Mouse (Mus musculus): ENCODE data around the gene Pou6f2.

The Pou6f2 gene

DNA sequence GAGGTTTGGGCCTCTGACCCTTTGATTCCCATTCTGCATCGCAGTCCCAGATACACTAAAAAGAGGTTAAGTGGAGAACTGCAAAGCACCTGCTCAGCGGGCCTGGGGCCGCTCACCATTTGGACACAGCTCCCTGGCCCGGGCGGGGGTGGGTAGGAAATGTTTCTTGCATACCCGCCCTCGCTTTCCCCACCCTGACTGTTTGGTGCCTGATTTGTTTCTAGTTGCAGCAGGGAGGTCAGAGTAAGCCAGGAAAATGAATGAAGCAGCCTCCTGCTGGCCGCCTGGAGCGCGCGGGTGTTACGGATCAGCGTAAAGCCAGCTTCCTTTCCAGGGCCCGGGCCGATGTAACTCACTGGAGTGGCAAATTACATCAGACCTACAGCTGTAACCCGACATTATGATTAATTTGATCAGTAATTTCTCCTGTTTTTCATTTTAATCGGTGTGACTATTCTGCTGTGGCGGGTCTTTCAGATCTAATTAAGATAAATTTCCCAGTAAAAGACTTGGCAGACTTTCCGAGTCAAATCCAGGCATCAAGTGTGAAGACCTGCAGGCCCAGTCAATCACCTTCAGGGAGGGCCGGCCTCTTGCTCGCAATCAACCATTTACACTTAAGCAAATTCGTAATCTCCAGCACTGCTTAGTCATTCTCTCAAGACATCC is 178.8 kb downstream of the Pou6f2 start:
- peak in 1 of 2 experiments; percentile 62 for DNase-seq (ENCODE audit: low spot score in 2 of 2)

DNA sequence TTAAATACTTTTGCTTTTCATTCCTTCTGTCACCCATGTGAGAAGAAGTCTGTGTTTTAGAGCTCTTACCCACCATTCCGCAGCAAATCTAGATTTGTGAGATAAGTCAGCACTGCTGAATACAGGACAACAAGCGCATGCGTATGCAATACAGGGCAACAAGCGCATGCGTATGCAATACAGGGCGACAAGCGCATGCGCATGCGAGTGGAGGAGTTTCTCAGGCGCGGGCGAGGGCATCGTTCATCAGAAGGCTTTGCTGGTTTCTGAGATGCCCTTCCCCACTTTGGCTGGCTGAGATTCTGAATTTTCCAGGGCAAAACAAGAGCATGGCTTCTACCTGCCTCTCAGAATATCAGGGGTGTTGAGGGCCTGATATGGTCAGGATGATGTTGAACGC is 186.2 kb downstream of the Pou6f2 start:
- no peak for DNase-seq (ENCODE audit: low spot score in 2 of 2)

DNA sequence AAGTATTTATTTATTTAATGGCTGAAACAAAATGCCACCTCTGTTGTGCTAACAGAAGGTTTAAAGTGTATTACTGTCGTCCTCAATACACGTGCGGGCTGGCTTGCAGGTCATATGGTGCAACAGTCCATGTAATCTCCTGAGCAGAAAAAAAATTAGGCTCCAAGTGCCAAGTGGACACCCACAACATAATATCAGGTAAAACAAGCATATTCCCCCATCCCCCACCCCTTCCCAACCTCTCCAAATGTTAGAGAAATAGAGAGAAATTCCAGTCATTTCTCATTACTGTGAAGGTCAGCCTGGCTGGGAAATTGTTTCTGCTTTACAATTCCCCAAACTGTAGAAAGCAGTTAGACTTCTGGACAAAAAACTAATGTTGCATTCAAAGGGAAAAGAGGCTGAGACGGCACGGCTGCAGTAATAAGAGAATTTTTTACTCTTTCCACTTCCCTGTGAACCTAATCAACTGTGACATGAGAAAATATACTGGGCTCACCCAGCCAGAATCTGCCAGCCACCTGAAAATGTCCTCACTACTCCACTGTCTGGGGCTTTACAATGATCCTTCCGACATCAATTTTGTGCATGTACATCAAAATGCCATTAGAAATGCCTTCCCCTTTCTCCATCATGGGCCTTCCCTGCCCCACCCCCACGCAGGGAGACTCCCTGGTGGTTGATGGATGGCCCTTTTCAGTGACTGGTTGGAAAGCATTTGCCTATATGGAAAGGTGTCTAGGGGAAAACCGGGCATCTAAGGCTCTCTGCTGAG is 192.8 kb downstream of the Pou6f2 start:
- no peak for DNase-seq (ENCODE audit: low spot score in 2 of 2)

DNA sequence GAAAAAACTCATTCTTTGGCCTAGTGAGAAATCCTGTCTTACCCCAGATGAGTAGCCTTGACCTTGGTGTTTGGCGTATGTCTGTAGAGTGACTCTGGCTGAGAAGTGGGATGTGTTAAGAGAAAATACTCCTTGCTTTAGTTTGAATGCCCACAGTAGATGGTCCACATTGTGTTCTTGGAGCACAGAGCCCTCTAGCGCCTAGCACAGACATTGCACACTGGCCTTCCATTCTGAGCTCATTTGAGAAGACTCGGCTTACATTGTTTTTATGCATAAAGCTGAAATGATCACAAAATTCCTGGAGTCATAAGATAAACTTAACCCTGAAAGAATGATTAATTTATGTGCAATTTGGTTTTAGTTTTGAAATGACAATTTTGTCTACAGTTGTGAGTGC is 223.5 kb downstream of the Pou6f2 start:
- no peak for DNase-seq (ENCODE audit: low spot score in 2 of 2)

DNA sequence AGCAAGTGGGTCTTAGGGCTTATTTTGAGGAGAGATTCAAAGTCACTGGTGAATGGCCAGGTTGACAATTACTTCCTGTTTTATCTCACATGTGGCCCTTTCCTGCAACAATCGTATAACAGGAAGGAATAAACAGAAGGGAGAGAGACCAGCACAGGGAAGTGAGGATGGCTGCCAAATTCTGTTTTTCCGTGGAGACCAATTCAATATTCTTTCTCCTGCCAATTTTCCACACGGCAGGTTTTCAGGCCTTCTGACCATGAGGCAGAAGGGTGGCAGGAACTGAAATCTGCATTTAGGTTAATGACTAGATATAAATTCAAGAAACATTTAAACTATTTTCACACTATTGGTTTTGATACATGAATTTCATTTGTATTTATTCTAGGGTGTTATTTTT is 224.5 kb downstream of the Pou6f2 start:
- DNase-seq (ENCODE audit: low spot score in 2 of 2), result no peak

DNA sequence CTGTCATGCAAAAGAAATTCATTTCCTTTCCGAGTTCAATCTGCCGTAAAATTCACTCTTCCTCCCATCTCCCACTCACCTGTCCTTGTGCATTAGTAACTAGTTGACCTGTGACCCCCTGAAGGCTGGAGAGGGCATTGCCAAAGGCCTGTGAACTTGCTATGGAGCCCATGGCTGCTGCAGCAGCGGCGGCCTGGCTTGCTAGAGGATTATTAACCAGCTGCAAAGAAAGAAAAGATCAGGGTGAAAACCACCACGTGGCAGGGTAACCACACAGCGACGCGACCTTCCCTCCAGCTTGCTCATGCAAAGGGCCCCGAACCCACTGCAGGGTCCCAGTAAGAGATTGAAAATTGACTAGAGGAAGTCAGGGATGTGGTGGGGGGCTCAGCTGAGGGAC is 225.2 kb downstream of the Pou6f2 start:
- no peak for DNase-seq (ENCODE audit: low spot score in 2 of 2)

DNA sequence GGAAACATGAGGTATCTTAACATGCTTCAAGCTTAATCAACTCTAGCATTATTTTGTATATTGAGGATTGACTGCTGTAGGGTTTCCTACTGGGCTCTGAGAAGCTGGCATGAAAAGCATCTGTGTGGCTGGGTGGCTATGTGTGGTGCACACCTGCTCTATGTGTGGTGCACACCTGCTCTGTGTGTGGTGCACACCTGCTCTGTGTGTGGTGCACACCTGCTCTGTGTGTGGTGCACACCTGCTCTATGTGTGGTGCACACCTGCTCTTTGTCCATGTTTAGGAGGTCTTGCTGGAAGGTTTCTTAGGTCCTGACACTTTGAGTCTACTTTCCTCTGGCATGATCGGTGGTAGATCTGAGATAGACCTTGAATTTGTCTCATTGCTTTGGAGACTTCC is 233.3 kb downstream of the Pou6f2 start:
- DNase-seq (ENCODE audit: low spot score in 2 of 2), result no peak

DNA sequence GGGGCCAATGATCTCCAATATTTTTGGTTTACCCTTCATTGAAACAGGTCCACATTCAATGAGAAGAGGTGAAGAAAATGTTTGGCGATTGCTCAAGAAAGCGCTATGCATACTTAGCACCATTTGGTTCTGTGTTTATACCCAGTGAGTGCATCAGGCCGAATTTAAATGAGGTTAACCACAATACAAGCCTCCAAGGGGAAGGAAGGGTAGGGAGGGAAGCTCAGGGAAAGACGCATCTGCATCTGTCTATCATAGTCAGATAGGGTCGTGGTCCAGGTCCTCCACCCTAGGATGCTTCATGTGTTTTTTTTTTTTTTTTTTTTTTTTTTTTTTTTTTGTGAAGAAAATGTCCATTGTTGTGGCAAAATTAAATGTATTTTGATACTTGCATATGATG is 236.9 kb downstream of the Pou6f2 start:
- DNase-seq (ENCODE audit: low spot score in 2 of 2), result no peak

DNA sequence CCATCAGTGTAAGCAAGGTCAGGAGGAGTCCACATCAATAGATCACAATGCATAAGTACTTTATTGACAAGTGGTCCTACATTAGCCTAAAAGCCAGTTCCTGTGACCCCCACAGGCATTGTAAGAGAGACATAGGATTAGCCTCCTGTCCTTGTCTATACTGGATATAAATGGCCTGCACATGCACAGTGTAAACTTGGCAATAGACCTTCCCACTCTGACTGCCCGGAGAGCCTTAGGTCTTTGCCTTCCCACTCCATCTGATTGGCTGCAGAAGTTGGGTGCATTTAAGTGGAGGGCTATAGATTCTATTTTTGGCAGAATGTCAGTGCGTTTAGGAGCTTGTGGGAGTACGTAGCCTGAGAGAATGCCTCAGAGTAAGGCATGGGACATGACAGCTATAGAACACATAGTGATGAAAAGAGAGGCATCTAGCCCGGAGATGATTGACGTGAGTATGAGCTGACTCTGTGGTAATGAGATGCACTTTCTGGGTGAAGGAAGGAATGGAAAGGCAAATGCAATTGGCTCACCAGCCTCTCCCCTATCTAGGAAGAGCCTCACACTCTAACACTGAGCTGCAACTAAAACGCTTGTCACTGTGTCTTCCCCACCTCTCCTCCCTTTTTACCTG is 243.4 kb downstream of the Pou6f2 start:
- DNase-seq (ENCODE audit: low spot score in 2 of 2), result no peak

DNA sequence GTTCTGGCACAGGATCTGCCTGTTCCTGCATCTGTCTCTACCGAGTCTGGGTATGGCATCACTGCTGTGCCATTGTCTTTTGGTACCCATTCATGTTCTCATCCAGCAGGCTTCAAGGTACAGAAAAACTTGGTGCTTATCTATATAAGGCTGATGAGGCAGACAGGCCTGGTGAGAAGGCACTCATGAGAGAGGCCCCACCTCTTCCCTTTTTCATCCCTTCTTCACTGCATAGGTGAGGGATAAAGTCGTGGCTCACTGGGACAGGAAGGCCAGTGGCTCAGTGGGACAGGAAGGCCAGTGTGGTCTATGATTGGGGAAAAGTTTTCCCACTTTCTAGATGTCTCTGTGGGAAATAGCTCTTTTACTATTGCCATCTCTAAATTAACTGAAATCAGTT is 263.8 kb downstream of the Pou6f2 start:
- DNase-seq (ENCODE audit: low spot score in 2 of 2), result no peak

DNA sequence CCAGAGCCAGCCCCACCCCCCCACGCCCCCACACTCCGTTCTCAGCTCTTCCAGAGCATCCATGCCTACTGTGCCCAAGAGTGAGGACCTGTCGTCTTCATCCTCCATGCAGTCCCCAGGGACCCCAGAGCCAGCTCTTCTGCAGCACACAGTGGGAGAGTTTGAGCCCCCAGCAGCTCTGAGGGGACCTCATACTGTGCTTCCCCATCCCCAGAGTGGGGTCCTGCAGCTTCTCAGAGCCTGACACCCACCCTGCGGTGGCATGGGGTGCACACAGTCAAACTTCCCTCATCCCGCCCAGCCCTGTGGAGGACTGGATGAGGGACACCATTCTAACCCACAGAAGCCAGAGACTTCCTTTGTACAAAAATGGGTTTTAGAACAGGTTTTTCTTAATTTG is 264.3 kb downstream of the Pou6f2 start:
- DNase-seq (ENCODE audit: low spot score in 2 of 2), result no peak

DNA sequence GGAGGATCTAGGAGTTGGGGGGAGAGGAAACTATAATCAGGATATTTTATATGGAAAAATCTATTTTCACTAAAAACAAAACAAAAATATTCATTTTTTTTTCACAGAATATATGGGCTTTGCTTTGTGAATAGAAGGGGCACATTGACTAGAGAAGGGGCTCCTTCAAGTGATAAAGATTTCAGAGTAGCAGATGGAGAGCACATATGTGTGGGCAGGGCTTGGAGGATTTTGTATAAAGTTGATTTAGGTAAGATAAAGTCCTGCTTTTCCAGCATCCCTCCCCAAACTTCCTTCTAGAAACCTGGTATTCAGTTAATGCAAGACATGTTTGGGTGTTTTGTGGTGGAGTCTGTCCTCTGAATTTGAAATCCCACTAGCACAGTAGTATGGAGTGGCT is 266.2 kb downstream of the Pou6f2 start:
- DNase-seq (ENCODE audit: low spot score in 2 of 2), result no peak

DNA sequence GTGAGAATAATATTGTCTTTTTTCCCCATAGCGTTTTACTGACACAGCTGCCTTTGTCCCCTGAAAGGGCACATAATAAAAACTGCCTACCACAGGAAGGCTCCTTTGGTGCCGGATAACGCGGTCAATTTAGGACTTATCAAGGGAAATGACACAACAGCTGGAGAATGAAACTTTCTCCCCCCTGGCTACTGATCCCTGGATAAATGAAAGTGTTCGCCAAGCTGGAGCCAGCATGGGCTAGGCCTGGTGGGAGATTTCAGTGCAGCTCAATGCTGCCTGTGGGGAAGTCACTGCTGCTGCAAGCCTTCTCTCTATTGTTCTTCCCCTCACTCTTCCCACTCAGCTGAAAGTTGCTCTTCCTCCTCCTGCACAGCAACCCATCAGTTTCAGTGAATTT is 267.8 kb downstream of the Pou6f2 start:
- DNase-seq (ENCODE audit: low spot score in 2 of 2), result no peak

DNA sequence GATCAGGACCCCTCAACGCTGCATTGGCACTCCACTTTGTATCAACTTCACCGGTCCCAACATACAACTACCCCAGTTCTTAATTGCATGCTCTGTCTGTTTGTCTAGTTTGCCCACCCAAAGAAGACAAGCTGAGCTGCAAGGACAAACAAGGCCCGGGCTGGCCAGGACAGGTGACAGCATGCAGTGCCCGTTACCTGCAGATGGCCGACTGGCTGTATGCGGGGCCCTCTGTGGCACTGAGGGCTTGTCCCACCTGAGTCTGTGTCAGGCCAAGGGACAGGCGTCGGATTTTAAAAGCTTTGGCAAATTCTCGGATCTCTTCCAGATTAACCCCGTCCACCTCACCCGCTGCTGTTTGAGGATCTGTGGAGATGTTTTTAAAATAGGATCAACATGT is 268.7 kb downstream of the Pou6f2 start:
- DNase-seq (ENCODE audit: low spot score in 2 of 2), result no peak

DNA sequence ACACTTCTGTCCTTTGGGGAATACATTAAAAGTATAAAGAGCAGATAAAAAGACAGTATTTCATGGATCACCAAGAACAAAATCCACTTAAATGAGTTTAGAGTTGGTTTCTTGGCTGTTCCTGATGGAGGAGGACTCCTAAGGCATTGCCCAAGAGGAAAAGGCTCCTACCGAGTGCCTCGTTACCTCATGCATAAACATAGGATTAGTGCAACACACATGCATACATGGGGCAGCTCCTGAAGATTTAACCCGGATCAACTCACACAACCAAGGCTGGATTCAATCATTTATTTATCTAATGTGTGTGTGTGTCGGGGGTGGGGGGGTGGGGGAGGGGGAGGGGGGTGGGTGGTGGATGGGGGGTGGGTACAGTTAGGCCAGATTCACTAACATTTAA is 269.4 kb downstream of the Pou6f2 start:
- DNase-seq (ENCODE audit: low spot score in 2 of 2), result no peak

DNA sequence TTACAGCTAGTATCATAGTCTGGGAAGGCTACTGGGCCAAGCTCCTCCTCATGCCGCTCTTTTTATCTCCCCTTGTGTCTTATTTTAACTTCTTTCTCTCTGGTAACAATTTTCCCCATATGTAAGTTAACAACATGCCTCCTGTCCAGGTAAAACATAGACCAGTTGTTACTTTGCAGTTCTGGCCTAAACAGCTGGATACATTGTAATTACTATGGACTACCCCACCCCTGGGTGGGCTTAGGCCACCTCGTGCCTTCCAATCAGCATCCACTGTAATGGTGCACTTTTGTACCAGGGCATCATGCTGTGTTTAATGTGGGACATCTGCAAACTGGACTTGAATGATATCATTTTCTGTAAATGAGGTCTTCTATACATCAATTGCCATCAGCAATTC is 271.4 kb downstream of the Pou6f2 start:
- no peak for DNase-seq (ENCODE audit: low spot score in 2 of 2)

DNA sequence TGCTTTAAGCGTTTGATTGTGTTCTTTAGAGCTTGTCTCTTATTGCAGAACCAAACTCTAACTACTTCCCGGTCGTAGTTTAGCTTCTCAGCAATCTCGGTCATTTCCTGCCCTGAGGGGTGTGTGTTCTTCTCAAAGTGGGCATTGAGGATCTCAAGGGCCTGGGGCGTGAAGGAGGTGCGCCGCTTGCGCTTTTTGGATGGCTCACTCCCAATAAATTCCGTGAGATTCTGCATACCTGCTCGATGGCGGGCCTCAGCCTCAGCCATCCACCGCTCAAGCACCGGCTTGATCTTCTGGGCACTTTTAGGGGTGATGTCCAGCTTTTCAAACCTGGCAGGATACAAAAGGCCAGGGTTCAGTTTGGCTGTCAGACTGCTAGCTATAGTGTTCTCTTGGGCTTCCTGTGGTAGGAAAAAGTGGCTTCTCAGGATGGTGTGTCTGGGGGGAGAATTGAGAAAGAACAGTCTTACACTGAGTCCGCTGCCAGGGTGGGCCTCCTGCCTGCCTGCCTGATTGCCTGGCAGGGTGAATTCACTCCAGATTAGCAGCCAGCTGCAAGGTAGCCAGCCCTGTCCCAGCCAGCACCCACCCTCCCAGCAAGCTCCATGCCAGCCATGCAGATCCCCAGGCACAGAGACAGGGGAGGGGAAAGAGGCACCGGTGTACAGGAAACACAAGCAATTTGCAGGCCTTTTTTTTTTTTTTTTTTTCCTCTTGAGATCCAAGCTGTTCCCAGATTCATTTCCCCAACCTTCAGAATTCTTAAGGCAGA is 272.1 kb downstream of the Pou6f2 start:
- no peak for DNase-seq (ENCODE audit: low spot score in 2 of 2)

DNA sequence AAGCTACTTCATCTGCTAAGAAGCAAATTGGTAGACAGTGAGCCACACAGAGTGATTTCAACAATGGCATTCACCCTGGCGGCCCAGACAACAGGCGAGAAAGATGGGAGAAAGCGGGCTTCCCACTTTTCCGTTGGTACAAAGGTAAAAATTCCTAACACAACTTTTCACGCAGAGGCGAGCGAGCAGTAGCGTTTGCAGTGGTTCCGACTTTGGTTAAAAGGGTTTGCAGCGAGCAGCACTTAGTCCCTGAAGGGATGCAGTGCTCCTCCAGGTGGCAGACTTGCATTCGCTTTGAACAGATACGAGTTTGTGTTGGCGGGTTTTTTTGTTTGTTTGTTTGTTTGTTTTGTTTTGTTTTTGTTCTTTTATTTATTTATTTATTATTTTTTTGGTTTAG is 273.1 kb downstream of the Pou6f2 start:
- DNase-seq (ENCODE audit: low spot score in 2 of 2), result no peak

DNA sequence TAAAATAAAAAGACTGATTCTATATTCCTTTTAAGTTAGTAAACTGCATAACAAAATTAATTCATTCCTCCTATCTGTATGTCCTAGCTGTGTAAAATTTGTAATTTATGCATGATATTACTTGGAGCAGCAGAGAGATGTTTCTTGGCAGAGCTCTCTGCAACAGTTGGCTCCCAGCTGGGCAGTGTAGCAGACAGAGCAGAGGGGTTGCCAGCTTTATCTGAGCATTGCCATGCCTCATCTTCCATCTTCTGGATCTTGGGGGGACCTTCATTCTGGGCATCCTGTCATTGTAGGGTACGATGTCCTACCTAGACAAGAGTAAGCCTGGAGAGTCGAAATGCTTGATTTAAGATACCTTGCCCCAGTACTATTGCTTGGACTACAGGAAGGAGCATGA is 277.1 kb downstream of the Pou6f2 start:
- no peak for DNase-seq (ENCODE audit: low spot score in 2 of 2)

DNA sequence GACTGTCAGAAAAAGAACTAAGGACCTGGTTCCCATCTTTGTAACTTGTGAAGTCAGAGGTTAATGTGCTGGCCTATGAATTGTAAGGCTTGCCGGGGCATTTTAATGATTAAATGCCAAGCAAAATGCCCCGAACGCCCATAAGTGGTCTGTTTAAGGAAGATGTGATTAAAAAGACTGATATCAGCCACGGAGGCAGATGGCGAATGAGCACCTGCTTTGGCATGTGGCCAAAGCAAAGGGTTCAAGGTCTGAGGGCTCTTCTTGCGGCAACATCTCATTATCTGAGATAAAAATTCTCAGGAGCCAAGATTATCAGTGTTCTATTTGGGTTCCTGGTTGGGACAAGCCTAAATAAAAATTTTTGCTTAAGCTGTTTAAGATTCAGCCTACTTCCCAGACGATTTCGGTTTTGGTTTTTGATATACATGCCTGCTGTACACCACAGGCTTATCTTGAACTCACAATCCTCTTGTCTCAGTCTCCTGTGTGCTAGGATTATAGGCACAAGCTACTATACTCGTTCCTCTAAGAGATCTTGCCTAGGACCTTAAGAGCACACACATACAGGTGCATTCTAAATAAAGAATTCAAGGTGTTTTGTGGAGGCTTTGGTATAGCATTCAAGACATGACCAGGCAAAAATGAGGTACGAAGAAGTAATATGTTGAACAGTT is 315.9 kb downstream of the Pou6f2 start:
- DNase-seq (ENCODE audit: low spot score in 2 of 2), result no peak
